Mouse (Mus musculus) right cerebral cortex, adult 18-20 months (tissue): ENCODE measurements at regions not wholly inside any gene's neighbourhood (a gene's known extent, or its start where the extent isn't known, plus 50 kb on each side); places are given as distances from the start of the nearest gene placed in this dataset.
A peak's percentile ranks its signal among the peaks of the same experiment; 100 is the strongest.
"Not testable (repeated sequence)": the region's sequence is repeated elsewhere in the genome, so short reads cannot be mapped to it uniquely, and the experiment has no call there.

Experiments used
- DNase-seq: peaks from one replicate; pipeline ENCODE4 v3.0.0; 2022; ENCODE audit warnings: mixed read lengths

GRCm38 (mm10) chr7:111168546-111169233 lies 85.9 kb upstream of the Eif4g2 start:
- DNase-seq: not testable (repeated sequence)

- DNase-seq: no peak
These were observed 82.2 kb upstream of the Eif4g2 start for GRCm38 (mm10) chr7:111164994-111165393.

GRCm38 (mm10) chr7:111164276-111164675 lies 81.4 kb upstream of the Eif4g2 start:
- peak; percentile 49 for DNase-seq

- no peak for DNase-seq
These were observed 81.0 kb upstream of the Eif4g2 start for GRCm38 (mm10) chr7:111163861-111164260.

GRCm38 (mm10) chr7:111163321-111163720 lies 80.5 kb upstream of the Eif4g2 start:
- DNase-seq: no peak

- DNase-seq: no peak
These were observed 76.0 kb upstream of the Eif4g2 start for GRCm38 (mm10) chr7:111158791-111159286.

- DNase-seq: peak; percentile 17
These were observed 75.0 kb upstream of the Eif4g2 start for GRCm38 (mm10) chr7:111157754-111158325.

- peak; percentile 83 for DNase-seq
These were observed 74.5 kb upstream of the Eif4g2 start for GRCm38 (mm10) chr7:111157287-111157686.

GRCm38 (mm10) chr7:111156472-111157231 lies 73.8 kb upstream of the Eif4g2 start:
- DNase-seq: peak; percentile 31

GRCm38 (mm10) chr7:111155995-111156394 lies 73.2 kb upstream of the Eif4g2 start:
- DNase-seq: no peak

- peak; percentile 14 for DNase-seq
These were observed 71.4 kb upstream of the Eif4g2 start for GRCm38 (mm10) chr7:111154217-111154616.

- no peak for DNase-seq
These were observed 67.7 kb upstream of the Eif4g2 start for GRCm38 (mm10) chr7:111150540-111150939.

- DNase-seq: no peak
These were observed 67.3 kb upstream of the Eif4g2 start for GRCm38 (mm10) chr7:111150115-111150514.

GRCm38 (mm10) chr7:111147593-111147992 lies 64.8 kb upstream of the Eif4g2 start:
- DNase-seq: no peak

- no peak for DNase-seq
These were observed 63.8 kb upstream of the Eif4g2 start for GRCm38 (mm10) chr7:111146670-111147069.

GRCm38 (mm10) chr7:111144216-111144615 lies 61.4 kb upstream of the Eif4g2 start:
- no peak for DNase-seq

- DNase-seq: no peak
These were observed 58.6 kb upstream of the Eif4g2 start for GRCm38 (mm10) chr7:111141285-111141965.

GRCm38 (mm10) chr7:111138038-111138437 lies 55.2 kb upstream of the Eif4g2 start:
- DNase-seq: no peak

- DNase-seq: no peak
These were observed 53.3 kb upstream of the Eif4g2 start for GRCm38 (mm10) chr7:111136066-111136639.

- DNase-seq: no peak
These were observed 51.7 kb upstream of the Eif4g2 start for GRCm38 (mm10) chr7:111134496-111134895.
